Mouse (Mus musculus): ENCODE results near the gene Ice1. TPM values are rescaled to one million over a fixed set of nuclear protein-coding genes. Genes with fewer than 3 reads are reported as not detected.

Ice1 gene
- polyA plus RNA-seq (2015; fragmentation: Nextera tagmentation; extraction: Ambion mirVana), result 13.8 and 15.8 TPM in 2 replicates

DNA sequence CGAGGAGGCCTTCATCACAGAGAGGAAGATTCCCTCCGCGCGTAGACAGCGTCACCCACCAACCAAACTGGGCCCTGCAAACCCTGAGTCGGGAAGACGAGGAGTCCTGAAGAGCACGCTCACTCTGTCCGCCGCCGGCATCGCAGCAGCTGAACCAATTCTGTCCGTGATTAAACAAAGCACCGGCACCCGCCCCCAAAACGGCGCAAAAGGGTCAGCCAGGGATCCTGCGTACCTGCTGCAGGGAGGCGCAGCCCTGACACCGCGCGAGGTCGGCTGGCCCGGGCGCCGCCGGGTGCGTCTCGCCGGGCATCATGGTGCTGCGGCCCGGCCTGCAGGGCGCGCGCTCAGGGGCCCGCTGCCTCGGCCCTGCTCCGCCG, at the start of gene Ice1:
Gene Ice1 (minus strand): TSS at position 353 of the 380 bp plus-strand sequence.
- H3K4me1 ChIP-seq (replicated peaks; ENCODE audit: control insufficient read depth, insufficient read depth, low read length), result peaks cover 20% of the 10 kb centered on the region
- WGBS, result under 1% methylated on average over 39 of the region's 39 CpGs
- peak within 1 kb of the TSS; percentile 67 for H3K4me2 ChIP-seq (ENCODE audit: low read depth, low read length)
- no peaks in the 10 kb centered on the region for H3K9me3 ChIP-seq (ENCODE audit: control insufficient read depth, low read length)
- H3K27me3 ChIP-seq (ENCODE audit: control insufficient read depth, insufficient read depth, low read depth, low read length), result no peaks in the 10 kb centered on the region
- H3K4me3 ChIP-seq (ENCODE audit: low read length), result peak within 1 kb of the TSS; percentile 88
- peak within 1 kb of the TSS; percentile 89 for H3K9ac ChIP-seq (ENCODE audit: low read length)
- peak; percentile 23 for ATAC-seq (ENCODE audit: low read depth)
- peak within 1 kb of the TSS; percentile 79 for H3K27ac ChIP-seq (ENCODE audit: low read length)
- H3K36me3 ChIP-seq (ENCODE audit: control insufficient read depth, insufficient read depth, low read length), result no peaks in the 10 kb centered on the region

- Histone ChIP-seq H3K36me3 (ENCODE audit: control insufficient read depth, insufficient read depth, low read length) (no peaks in the 10 kb centered on the region), H3K27me3 (ENCODE audit: control insufficient read depth, insufficient read depth, low read depth, low read length) (no peaks in the 10 kb centered on the region), H3K9ac (ENCODE audit: low read length) (no peak overlapping the region), H3K4me2 (ENCODE audit: low read depth, low read length) (no peak overlapping the region), H3K4me1 (replicated peaks; ENCODE audit: control insufficient read depth, insufficient read depth, low read length) (no peaks in the 10 kb centered on the region; the same call in 1 of the 2 replicates), H3K4me3 (ENCODE audit: low read length) (no peak overlapping the region), H3K9me3 (ENCODE audit: control insufficient read depth, low read length) (no peaks in the 10 kb centered on the region), H3K27ac (ENCODE audit: low read length) (no peak overlapping the region)
- 61% methylated on average over 5 of the region's 5 CpGs for WGBS
- ATAC-seq (ENCODE audit: low read depth), result no peak
These were observed 48.4 kb upstream of the Ice1 start for GRCm38 (mm10) chr13:70685825-70686224.

- Histone ChIP-seq H3K9me3 (ENCODE audit: control insufficient read depth, low read length) (no peaks in the 10 kb centered on the region), H3K27me3 (ENCODE audit: control insufficient read depth, insufficient read depth, low read depth, low read length) (no peaks in the 10 kb centered on the region), H3K4me2 (ENCODE audit: low read depth, low read length) (no peak overlapping the region), H3K36me3 (ENCODE audit: control insufficient read depth, insufficient read depth, low read length) (no peaks in the 10 kb centered on the region), H3K4me3 (ENCODE audit: low read length) (no peak overlapping the region), H3K9ac (ENCODE audit: low read length) (no peak overlapping the region), H3K27ac (ENCODE audit: low read length) (no peak overlapping the region), H3K4me1 (replicated peaks; ENCODE audit: control insufficient read depth, insufficient read depth, low read length) (no peaks in the 10 kb centered on the region; the same call in 1 of the 2 replicates)
- peak; percentile 73 for ATAC-seq (ENCODE audit: low read depth)
- 55% methylated on average over 7 of the region's 7 CpGs for WGBS
These were observed 47.7 kb upstream of the Ice1 start for GRCm38 (mm10) chr13:70684976-70685609.

DNA sequence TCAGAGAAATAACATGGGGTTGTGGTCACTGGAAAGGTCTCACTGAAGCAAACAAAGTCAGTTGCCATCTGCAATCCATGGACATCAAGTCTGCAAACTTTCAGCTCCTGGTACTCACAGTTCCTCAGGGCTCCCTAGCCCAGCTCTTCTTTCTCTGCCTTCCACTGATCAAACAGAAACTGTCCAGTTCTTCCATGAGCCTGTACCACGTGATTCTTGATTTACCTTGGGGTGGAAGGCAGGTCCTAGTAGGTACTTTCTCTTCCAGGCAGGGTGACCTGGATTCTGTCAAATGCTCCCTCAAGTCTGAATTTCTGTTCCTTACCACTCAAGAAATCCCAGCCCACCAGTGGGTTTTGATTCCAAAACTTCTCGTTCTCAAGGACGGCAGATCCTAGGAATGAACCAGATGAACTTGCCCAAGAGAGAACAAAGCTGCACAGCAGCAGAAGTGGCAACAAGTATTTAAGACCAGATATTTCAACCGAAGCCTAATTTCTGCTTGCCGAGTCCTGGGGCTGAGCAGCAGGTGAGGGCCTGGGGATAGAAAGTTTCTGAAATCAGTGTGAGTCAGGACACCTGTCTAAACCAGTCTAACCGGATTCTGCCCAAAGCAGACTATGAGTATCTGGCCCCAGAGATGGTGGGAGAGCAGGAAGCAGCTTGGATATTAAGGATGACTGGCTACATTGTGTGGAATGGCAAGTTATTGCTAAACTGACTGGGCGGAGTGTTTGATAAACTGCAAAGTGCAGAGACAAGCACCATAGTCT, 44.2 kb upstream of the Ice1 start:
- peak; percentile 81 for ATAC-seq (ENCODE audit: low read depth)
- H3K27ac ChIP-seq (ENCODE audit: low read length), result peak overlapping the region; percentile 78
- no peaks in the 10 kb centered on the region for H3K9me3 ChIP-seq (ENCODE audit: control insufficient read depth, low read length)
- no peak overlapping the region for H3K4me2 ChIP-seq (ENCODE audit: low read depth, low read length)
- 58% methylated on average over 7 of the region's 7 CpGs for WGBS
- no peaks in the 10 kb centered on the region for H3K36me3 ChIP-seq (ENCODE audit: control insufficient read depth, insufficient read depth, low read length)
- no peak overlapping the region for H3K9ac ChIP-seq (ENCODE audit: low read length)
- no peaks in the 10 kb centered on the region for H3K27me3 ChIP-seq (ENCODE audit: control insufficient read depth, insufficient read depth, low read depth, low read length)
- no peaks in the 10 kb centered on the region for H3K4me1 ChIP-seq (replicated peaks; ENCODE audit: control insufficient read depth, insufficient read depth, low read length)
- H3K4me3 ChIP-seq (ENCODE audit: low read length), result no peak overlapping the region

DNA sequence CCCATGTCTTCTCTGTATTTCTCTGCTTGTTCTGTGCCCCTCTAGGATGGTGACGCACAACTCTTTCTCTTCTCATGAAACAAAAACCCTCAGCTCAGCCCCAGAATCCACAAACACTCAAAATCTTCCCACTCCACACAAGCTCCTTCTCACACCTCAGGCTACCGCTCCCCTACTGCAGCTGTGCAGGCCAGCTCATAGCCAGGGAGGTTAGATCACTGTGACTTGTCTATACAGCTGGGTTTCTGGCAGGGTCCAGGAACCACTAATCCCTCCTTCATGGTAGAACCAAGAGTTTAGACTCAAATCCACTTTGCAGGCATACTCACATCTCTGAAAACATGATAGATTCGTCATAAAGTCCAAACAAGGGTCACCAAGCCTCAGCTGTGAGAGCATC, 42.9 kb upstream of the Ice1 start:
- Histone ChIP-seq H3K36me3 (ENCODE audit: control insufficient read depth, insufficient read depth, low read length) (no peaks in the 10 kb centered on the region), H3K27me3 (ENCODE audit: control insufficient read depth, insufficient read depth, low read depth, low read length) (no peaks in the 10 kb centered on the region), H3K4me2 (ENCODE audit: low read depth, low read length) (no peak overlapping the region), H3K27ac (ENCODE audit: low read length) (no peak overlapping the region), H3K9me3 (ENCODE audit: control insufficient read depth, low read length) (no peaks in the 10 kb centered on the region), H3K4me3 (ENCODE audit: low read length) (no peak overlapping the region), H3K4me1 (replicated peaks; ENCODE audit: control insufficient read depth, insufficient read depth, low read length) (peaks cover 2% of the 10 kb centered on the region), H3K9ac (ENCODE audit: low read length) (no peak overlapping the region)
- 81% methylated on average over 3 of the region's 3 CpGs for WGBS
- no peak for ATAC-seq (ENCODE audit: low read depth)

GRCm38 (mm10) chr13:70677689-70678088, 40.3 kb upstream of the Ice1 start:
- no peak overlapping the region for H3K27ac ChIP-seq (ENCODE audit: low read length)
- peaks cover 2% of the 10 kb centered on the region for H3K4me1 ChIP-seq (replicated peaks; ENCODE audit: control insufficient read depth, insufficient read depth, low read length)
- no peaks in the 10 kb centered on the region for H3K27me3 ChIP-seq (ENCODE audit: control insufficient read depth, insufficient read depth, low read depth, low read length)
- H3K4me3 ChIP-seq (ENCODE audit: low read length), result no peak overlapping the region
- H3K9ac ChIP-seq (ENCODE audit: low read length), result no peak overlapping the region
- 70% methylated on average over 5 of the region's 5 CpGs for WGBS
- no peak for ATAC-seq (ENCODE audit: low read depth)
- H3K4me2 ChIP-seq (ENCODE audit: low read depth, low read length), result no peak overlapping the region
- H3K36me3 ChIP-seq (ENCODE audit: control insufficient read depth, insufficient read depth, low read length), result no peaks in the 10 kb centered on the region
- H3K9me3 ChIP-seq (ENCODE audit: control insufficient read depth, low read length), result no peaks in the 10 kb centered on the region

GRCm38 (mm10) chr13:70676243-70677183, 39.1 kb upstream of the Ice1 start:
- no peak overlapping the region for H3K4me3 ChIP-seq (ENCODE audit: low read length)
- H3K36me3 ChIP-seq (ENCODE audit: control insufficient read depth, insufficient read depth, low read length), result no peaks in the 10 kb centered on the region
- H3K27me3 ChIP-seq (ENCODE audit: control insufficient read depth, insufficient read depth, low read depth, low read length), result no peaks in the 10 kb centered on the region
- no peaks in the 10 kb centered on the region for H3K9me3 ChIP-seq (ENCODE audit: control insufficient read depth, low read length)
- 30% methylated on average over 20 of the region's 20 CpGs for WGBS
- H3K27ac ChIP-seq (ENCODE audit: low read length), result no peak overlapping the region
- H3K4me1 ChIP-seq (replicated peaks; ENCODE audit: control insufficient read depth, insufficient read depth, low read length), result peaks cover 2% of the 10 kb centered on the region
- H3K9ac ChIP-seq (ENCODE audit: low read length), result no peak overlapping the region
- ATAC-seq (ENCODE audit: low read depth), result no peak
- H3K4me2 ChIP-seq (ENCODE audit: low read depth, low read length), result no peak overlapping the region

DNA sequence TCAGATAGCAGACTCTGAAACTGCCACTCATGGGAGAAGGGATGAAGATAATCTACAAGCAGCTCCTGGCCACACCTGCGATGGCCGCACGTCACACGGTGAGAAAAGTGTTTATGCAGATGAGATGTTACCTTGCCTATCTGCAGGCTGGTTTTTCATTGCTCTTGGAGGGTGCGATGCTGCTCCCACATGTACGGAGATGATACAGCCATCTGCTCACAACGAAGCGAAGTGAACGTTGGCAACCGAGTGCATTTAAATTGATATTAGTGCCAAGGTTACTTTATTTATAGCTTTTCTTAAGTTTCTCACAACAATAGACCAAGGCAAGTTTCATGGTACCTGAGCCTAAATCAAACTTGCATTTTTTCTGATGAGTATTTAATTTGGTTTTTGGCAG, 37.6 kb upstream of the Ice1 start:
- H3K4me1 ChIP-seq (replicated peaks; ENCODE audit: control insufficient read depth, insufficient read depth, low read length), result peaks cover 2% of the 10 kb centered on the region
- H3K27ac ChIP-seq (ENCODE audit: low read length), result no peak overlapping the region
- H3K27me3 ChIP-seq (ENCODE audit: control insufficient read depth, insufficient read depth, low read depth, low read length), result no peaks in the 10 kb centered on the region
- no peaks in the 10 kb centered on the region for H3K36me3 ChIP-seq (ENCODE audit: control insufficient read depth, insufficient read depth, low read length)
- no peak overlapping the region for H3K9ac ChIP-seq (ENCODE audit: low read length)
- WGBS, result 90% methylated on average over 10 of the region's 10 CpGs
- no peak for ATAC-seq (ENCODE audit: low read depth)
- no peaks in the 10 kb centered on the region for H3K9me3 ChIP-seq (ENCODE audit: control insufficient read depth, low read length)
- no peak overlapping the region for H3K4me3 ChIP-seq (ENCODE audit: low read length)
- no peak overlapping the region for H3K4me2 ChIP-seq (ENCODE audit: low read depth, low read length)

DNA sequence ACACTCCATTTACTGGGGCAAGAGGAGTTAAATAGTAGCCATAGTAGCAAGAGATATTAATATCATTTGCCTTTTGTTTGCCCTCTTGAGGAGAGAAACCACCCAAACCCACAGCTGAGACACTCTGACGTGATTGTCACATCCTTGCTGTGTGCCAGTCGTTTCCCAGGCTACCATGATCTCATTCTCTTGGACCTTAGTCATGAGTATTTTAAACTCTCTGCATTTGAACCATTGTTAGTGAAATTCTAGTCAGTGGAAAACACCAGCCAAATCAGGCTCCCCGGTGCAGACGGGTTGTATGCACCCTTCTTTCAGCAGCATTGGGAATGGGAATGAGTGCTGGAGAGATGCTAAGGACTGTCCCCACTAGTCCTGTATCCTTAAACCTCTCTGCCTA, 32.6 kb upstream of the Ice1 start:
- no peaks in the 10 kb centered on the region for H3K36me3 ChIP-seq (ENCODE audit: control insufficient read depth, insufficient read depth, low read length)
- ATAC-seq (ENCODE audit: low read depth), result no peak
- H3K9ac ChIP-seq (ENCODE audit: low read length), result no peak overlapping the region
- 67% methylated on average over 4 of the region's 4 CpGs for WGBS
- no peaks in the 10 kb centered on the region for H3K4me1 ChIP-seq (replicated peaks; ENCODE audit: control insufficient read depth, insufficient read depth, low read length)
- no peak overlapping the region for H3K27ac ChIP-seq (ENCODE audit: low read length)
- no peak overlapping the region for H3K4me2 ChIP-seq (ENCODE audit: low read depth, low read length)
- no peaks in the 10 kb centered on the region for H3K27me3 ChIP-seq (ENCODE audit: control insufficient read depth, insufficient read depth, low read depth, low read length)
- no peak overlapping the region for H3K4me3 ChIP-seq (ENCODE audit: low read length)
- H3K9me3 ChIP-seq (ENCODE audit: control insufficient read depth, low read length), result no peaks in the 10 kb centered on the region
